Mouse (Mus musculus) CH12.LX (cell line): ENCODE results near the gene Pou3f1. TPM values are rescaled to one million over a fixed set of nuclear protein-coding genes. Genes with fewer than 3 reads are reported as not detected.
A peak's percentile ranks its signal among the peaks of the same experiment; 100 is the strongest.

ENCODE experiments used
- DNase-seq: peaks from one replicate; pipeline ENCODE4 v3.0.0-alpha.2; 2013; ENCODE audit errors: extremely low read depth
- H3K27ac ChIP-seq: 2 replicates; pipeline ENCODE4 v1.5.1; 2012; ENCODE audit warnings: low read depth, mild to moderate bottlenecking, control low read depth, moderate library complexity; ENCODE audit not compliant: insufficient read depth
- H3K27me3 ChIP-seq: replicated peaks from 2 replicates; pipeline ENCODE3; 2012; ENCODE audit warnings: inconsistent platforms
- H3K36me3 ChIP-seq, 2 experiments: replicated peaks in 1 of 2; 2 replicates each; pipeline versions ENCODE3 to v1.6.1; 2012; ENCODE audit warnings: inconsistent platforms in 1 of 2, low read length in 1 of 2, mild to moderate bottlenecking in 1 of 2, mixed read lengths in 1 of 2, moderate library complexity in 1 of 2; ENCODE audit not compliant: control insufficient read depth in 1 of 2, insufficient read depth in 1 of 2
- H3K4me1 ChIP-seq, 2 experiments: 2 replicates each; pipeline ENCODE4 v1.6.1; 2012; ENCODE audit warnings: inconsistent platforms in 1 of 2, moderate library complexity in 1 of 2; ENCODE audit not compliant: insufficient read depth in 2 of 2, control insufficient read depth in 1 of 2
- H3K4me2 ChIP-seq: 2 replicates; pipeline ENCODE4 v1.6.1; 2012; ENCODE audit warnings: low read depth, mild to moderate bottlenecking, control low read depth; ENCODE audit not compliant: poor library complexity, insufficient read depth, severe bottlenecking
- H3K4me3 ChIP-seq, 3 experiments: fragments of 150-350 bp in 1 of 3; sonication (generic) in 1 of 3; replicated peaks in 1 of 3; 2 replicates each; pipeline versions ENCODE3 to v1.5.1; 2011 to 2012; ENCODE audit warnings: low read depth in 2 of 3, low read length in 2 of 3, mild to moderate bottlenecking in 2 of 3, moderate library complexity in 2 of 3, control low read depth in 1 of 3, improper control_type of control experiment in 1 of 3, inconsistent platforms in 1 of 3, mixed read lengths in 1 of 3; ENCODE audit not compliant: poor library complexity in 1 of 3
- H3K79me2 ChIP-seq: replicated peaks from 2 replicates; pipeline ENCODE4 v1.6.1; 2012; ENCODE audit warnings: mild to moderate bottlenecking, moderate library complexity; ENCODE audit not compliant: control insufficient read depth, poor library complexity, insufficient read depth, severe bottlenecking; ENCODE audit errors: extremely low read depth
- H3K9ac ChIP-seq: 2 replicates; pipeline ENCODE4 v1.6.1; 2012; ENCODE audit warnings: low read depth, mild to moderate bottlenecking, control low read depth, moderate library complexity; ENCODE audit not compliant: insufficient read depth
- H3K9me3 ChIP-seq: replicated peaks from 2 replicates; pipeline ENCODE3; 2012; ENCODE audit warnings: low read length, inconsistent platforms, mixed read lengths
- BHLHE40 ChIP-seq: IDR thresholded peaks from 2 replicates; pipeline ENCODE4 v1.6.1; 2011; ENCODE audit warnings: mild to moderate bottlenecking, low read depth, low read length, improper control_type of control experiment
- CHD1 ChIP-seq: IDR thresholded peaks from 2 replicates; pipeline ENCODE4 v1.6.1; 2012; ENCODE audit warnings: low read depth, low read length, improper control_type of control experiment, inconsistent platforms
- E2F4 ChIP-seq: IDR thresholded peaks from 2 replicates; pipeline ENCODE4 v1.6.1; 2011; ENCODE audit warnings: low read depth, low read length, improper control_type of control experiment; ENCODE audit not compliant: insufficient replicate concordance
- ELF1 ChIP-seq: IDR thresholded peaks from 2 replicates; pipeline ENCODE4 v1.6.1; 2014; ENCODE audit warnings: low read depth, mild to moderate bottlenecking, inconsistent platforms, low read length, improper control_type of control experiment
- EP300 ChIP-seq: IDR thresholded peaks from 2 replicates; pipeline ENCODE4 v1.6.1; 2011; ENCODE audit warnings: low read length, improper control_type of control experiment
- ETS1 ChIP-seq: conservative IDR thresholded peaks from 2 replicates; pipeline ENCODE4 v1.6.1; 2012; ENCODE audit warnings: low read depth, mild to moderate bottlenecking, inconsistent platforms, low read length, improper control_type of control experiment, moderate library complexity
- GABPA ChIP-seq: IDR thresholded peaks from 2 replicates; pipeline ENCODE4 v1.6.1; 2012; ENCODE audit warnings: low read depth, low read length, improper control_type of control experiment, inconsistent platforms; ENCODE audit not compliant: insufficient replicate concordance
- HCFC1 ChIP-seq: IDR thresholded peaks from 2 replicates; pipeline ENCODE4 v1.6.1; 2012; ENCODE audit warnings: low read depth, mild to moderate bottlenecking, inconsistent platforms, low read length, improper control_type of control experiment
- IRF4 ChIP-seq: IDR thresholded peaks from 2 replicates; pipeline ENCODE4 v1.6.1; 2014; ENCODE audit warnings: low read depth, mild to moderate bottlenecking, inconsistent platforms, low read length, improper control_type of control experiment
- JUN ChIP-seq: IDR thresholded peaks from 2 replicates; pipeline ENCODE4 v1.6.1; 2011; ENCODE audit warnings: low read depth, mild to moderate bottlenecking, low read length, improper control_type of control experiment, moderate library complexity; ENCODE audit not compliant: insufficient read depth
- JUND ChIP-seq: conservative IDR thresholded peaks from 2 replicates; pipeline ENCODE4 v1.6.1; 2011; ENCODE audit warnings: low read depth, low read length, improper control_type of control experiment
- KAT2A ChIP-seq: IDR thresholded peaks from 2 replicates; pipeline ENCODE4 v1.6.1; 2012; ENCODE audit warnings: low read length, improper control_type of control experiment, inconsistent platforms; ENCODE audit not compliant: insufficient replicate concordance
- MAFK ChIP-seq: IDR thresholded peaks from 2 replicates; pipeline ENCODE4 v1.6.1; 2011; ENCODE audit warnings: low read length, improper control_type of control experiment; ENCODE audit not compliant: insufficient replicate concordance
- MAX ChIP-seq: IDR thresholded peaks from 2 replicates; pipeline ENCODE4 v1.6.1; 2011; ENCODE audit warnings: low read length, improper control_type of control experiment
- MAZ ChIP-seq: IDR thresholded peaks from 2 replicates; pipeline ENCODE4 v1.6.1; 2012; ENCODE audit warnings: low read depth, mild to moderate bottlenecking, inconsistent platforms, low read length, improper control_type of control experiment, moderate library complexity
- MEF2A ChIP-seq: IDR thresholded peaks from 2 replicates; pipeline ENCODE4 v1.6.1; 2014; ENCODE audit warnings: low read depth, mild to moderate bottlenecking, inconsistent platforms, low read length, improper control_type of control experiment, borderline replicate concordance
- MYC ChIP-seq: IDR thresholded peaks from 2 replicates; pipeline ENCODE4 v1.6.1; 2011; ENCODE audit warnings: low read depth, mild to moderate bottlenecking, improper control_type of control experiment, low read length
- NELFE ChIP-seq: IDR thresholded peaks from 2 replicates; pipeline ENCODE4 v1.6.1; 2011; ENCODE audit warnings: low read depth, low read length, improper control_type of control experiment
- NRF1 ChIP-seq: IDR thresholded peaks from 2 replicates; pipeline ENCODE4 v1.6.1; 2014; ENCODE audit warnings: low read depth, mild to moderate bottlenecking, inconsistent platforms, low read length, improper control_type of control experiment, moderate library complexity
- POLR2A ChIP-seq: IDR thresholded peaks from 2 replicates; pipeline ENCODE4 v1.6.1; 2011; ENCODE audit warnings: low read depth, mild to moderate bottlenecking, improper control_type of control experiment, low read length
- POLR2AphosphoS2 ChIP-seq: IDR thresholded peaks from 2 replicates; pipeline ENCODE4 v1.6.1; 2011; ENCODE audit warnings: low read depth, low read length, improper control_type of control experiment
- RCOR1 ChIP-seq: conservative IDR thresholded peaks from 2 replicates; pipeline ENCODE4 v1.6.1; 2012; ENCODE audit warnings: low read depth, mild to moderate bottlenecking, inconsistent platforms, low read length, improper control_type of control experiment
- SIN3A ChIP-seq: IDR thresholded peaks from 2 replicates; pipeline ENCODE4 v1.6.1; 2012; ENCODE audit warnings: low read length, improper control_type of control experiment, inconsistent platforms
- TBP ChIP-seq: conservative IDR thresholded peaks from 2 replicates; pipeline ENCODE4 v1.6.1; 2011; ENCODE audit warnings: low read depth, low read length, improper control_type of control experiment
- TCF12 ChIP-seq: IDR thresholded peaks from 2 replicates; pipeline ENCODE4 v1.6.1; 2014; ENCODE audit warnings: low read depth, mild to moderate bottlenecking, inconsistent platforms, low read length, improper control_type of control experiment
- UBTF ChIP-seq: IDR thresholded peaks from 2 replicates; pipeline ENCODE4 v1.6.1; 2012; ENCODE audit warnings: low read depth, mild to moderate bottlenecking, inconsistent platforms, low read length, improper control_type of control experiment, moderate library complexity
- USF1 ChIP-seq: IDR thresholded peaks from 2 replicates; pipeline ENCODE4 v1.6.1; 2014; ENCODE audit warnings: low read depth, mild to moderate bottlenecking, inconsistent platforms, low read length, improper control_type of control experiment
- USF2 ChIP-seq: conservative IDR thresholded peaks from 2 replicates; pipeline ENCODE4 v1.6.1; 2011; ENCODE audit warnings: low read depth, low read length, improper control_type of control experiment
- ZKSCAN1 ChIP-seq: IDR thresholded peaks from 2 replicates; pipeline ENCODE4 v1.6.1; 2012; ENCODE audit warnings: low read depth, inconsistent platforms, low read length, improper control_type of control experiment, borderline replicate concordance
- ZMIZ1 ChIP-seq: IDR thresholded peaks from 2 replicates; pipeline ENCODE4 v1.6.1; 2012; ENCODE audit warnings: low read depth, mild to moderate bottlenecking, inconsistent platforms, low read length, improper control_type of control experiment
- dilution Hi-C: fragments of 300-500 bp; cut with MboI; formaldehyde crosslinking; loops from 2 replicates; pipeline ENCODE4 v1.14.3; 2020; ENCODE audit warnings: low sequenced_read_pairs; ENCODE audit not compliant: extremely low pct_unique_long_range_greater_than_20kb, extremely low pct_ligation_motif_present
- in situ Hi-C: fragments of 300-500 bp; cut with MboI; formaldehyde crosslinking; loops from 3 replicates; pipeline ENCODE4 v1.14.3; 2019; ENCODE audit warnings: low sequenced_read_pairs, low pct_ligation_motif_present, low pct_unique_long_range_greater_than_20kb, mixed read lengths
- polyA plus RNA-seq: library from polyadenylated mRNA; unstranded; fragments of >175 nt; gene quantifications from 2 replicates; pipeline ENCODE4 v1.2.1, GENCODE M21; 2012; ENCODE audit warnings: low read depth; ENCODE audit not compliant: insufficient read length
- total RNA-seq, 2 experiments: library from RNA; depleted of rRNA; stranded (reverse); fragments of 300-350 nt in 1 of 2; fragments of >200 nt in 1 of 2; gene quantifications; 2 replicates each; pipeline ENCODE4 v1.2.3; 2012 to 2014

Gene Pou3f1
- total and polyA plus RNA-seq, 3 experiments = not detected

DNA sequence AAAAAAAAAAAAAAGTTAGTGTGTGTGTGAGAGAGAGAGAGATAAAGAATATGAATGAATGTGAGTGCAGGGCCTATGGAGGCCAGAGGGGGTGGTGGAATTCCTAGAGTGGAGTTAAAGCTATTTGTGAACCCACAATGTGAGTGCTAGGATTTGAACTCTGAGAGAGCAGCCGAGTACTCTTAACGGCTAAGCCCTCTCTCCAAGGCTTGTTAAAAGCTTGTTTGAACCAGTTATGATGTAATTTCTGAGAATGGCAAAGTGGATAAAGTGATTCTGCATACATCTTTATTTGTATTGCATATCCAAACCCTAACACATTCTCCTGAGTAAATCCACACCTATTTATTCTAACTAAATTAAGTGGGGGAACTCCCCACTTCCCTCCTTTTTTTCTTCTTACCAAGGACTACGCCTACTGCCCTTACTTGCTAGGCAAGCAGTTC is 35.8 kb downstream of the Pou3f1 start:
- H3K79me2 ChIP-seq = peaks cover 56% of the 10 kb centered on the region
- peak overlapping the region; percentile 80 for H3K9ac ChIP-seq
- no peaks in the 10 kb centered on the region for H3K27me3 ChIP-seq
- peaks cover 4 to 45% of the 10 kb centered on the region in 2 experiments; a peak in 3 of 4 replicates for H3K4me1 ChIP-seq
- H3K27ac ChIP-seq = no peak overlapping the region
- in situ Hi-C loops (no loop called here), dilution Hi-C loops (no loop called here)
- peaks cover 7 to 23% of the 10 kb centered on the region in 2 experiments for H3K36me3 ChIP-seq
- peak overlapping the region; percentile 100 for H3K4me2 ChIP-seq
- no peak for DNase-seq
- no peaks in the 10 kb centered on the region for H3K9me3 ChIP-seq
- H3K4me3 ChIP-seq = peak overlapping the region; percentile 69 to 90 (median 85)
- TF ChIP-seq IRF4 (no peak), ZMIZ1 (no peak)

- peak within 1 kb of the TSS; percentile 69 to 90 (median 85) for H3K4me3 ChIP-seq
- H3K27me3 ChIP-seq = no peaks in the 10 kb centered on the region
- peak within 1 kb of the TSS; percentile 80 for H3K9ac ChIP-seq
- H3K36me3 ChIP-seq = peaks cover 2 to 15% of the 10 kb centered on the region in 2 experiments
- H3K4me1 ChIP-seq = peaks cover 4 to 47% of the 10 kb centered on the region in 2 experiments; a peak in 3 of 4 replicates
- H3K79me2 ChIP-seq = peaks cover 48% of the 10 kb centered on the region
- no peaks in the 10 kb centered on the region for H3K9me3 ChIP-seq
- peak within 1 kb of the TSS; percentile 100 for H3K4me2 ChIP-seq
- dilution Hi-C loops (no loop called here), in situ Hi-C loops (no loop called here)
- H3K27ac ChIP-seq = peak within 1 kb of the TSS; percentile 57
- DNase-seq = peak; percentile 91
- TF ChIP-seq RCOR1 (no peak), MAZ (peak; percentile 87), ZKSCAN1 (no peak; the same call in 1 of the 2 replicates), NELFE (peak; percentile 74), IRF4 (peak; percentile 60), JUND (no peak), TCF12 (peak; percentile 80), ETS1 (no peak), TBP (peak; percentile 80), MAX (peak; percentile 86), CHD1 (no peak), POLR2A (peak; percentile 76), SIN3A (peak; percentile 92; the same call in 1 of the 2 replicates), GABPA (peak; percentile 76; the same call in 1 of the 2 replicates), USF2 (no peak), USF1 (no peak), ZMIZ1 (peak; percentile 61; the same call in 1 of the 2 replicates), ELF1 (peak; percentile 84), KAT2A (peak; percentile 99), EP300 (no peak), E2F4 (0 out of 2 replicates have a peak, but pooled peaks have one; percentile 24), NRF1 (peak; percentile 68), MAFK (no peak), UBTF (no peak), MYC (peak; percentile 84), JUN (no peak), BHLHE40 (peak; percentile 43; the same call in 1 of the 2 replicates), POLR2AphosphoS2 (peak; percentile 70; the same call in 1 of the 2 replicates), HCFC1 (peak; percentile 99), MEF2A (peak; percentile 38)
Observed at GRCm38 (mm10) chr4:124693135-124693894, 36.7 kb downstream of the Pou3f1 start, which contains the start of gene Utp11. Gene Utp11 (minus strand): TSS chr4:124693600.
